Mouse (Mus musculus): ENCODE results near the gene Pla2g6. TPM values are rescaled to one million over a fixed set of nuclear protein-coding genes. Genes with fewer than 3 reads are reported as not detected.
A peak's percentile ranks its signal among the peaks of the same experiment; 100 is the strongest.

The Pla2g6 gene
- total and polyA plus RNA-seq, 2 experiments from 2014 or later = 7.1 to 20.3 TPM

GRCm38 (mm10) chr15:79329346-79329978, 1.3 kb upstream of the Pla2g6 start:
- no peak for TF ChIP-seq EP300 (IDR thresholded peaks at IDR 0.05; ENCODE audit: low read depth)
- TF ChIP-seq CTCF (IDR thresholded peaks at IDR 0.05; ENCODE audit: low read depth) = no peak; the same call in 1 of the 2 replicates
- 97% methylated on average over 6 of the region's 6 CpGs for WGBS
- no peaks in the 10 kb centered on the region for H3K27me3 ChIP-seq (ENCODE audit: control insufficient read depth, insufficient read depth, low read length)
- no peak overlapping the region for H3K9ac ChIP-seq (replicated peaks; ENCODE audit: low read depth, low read length)
- H3K4me2 ChIP-seq (ENCODE audit: low read depth, low read length) = no peak overlapping the region
- no peak overlapping the region for H3K4me3 ChIP-seq (ENCODE audit: low read depth, low read length)
- H3K9me3 ChIP-seq (replicated peaks; ENCODE audit: control insufficient read depth, low read length) = no peaks in the 10 kb centered on the region
- no peaks in the 10 kb centered on the region for H3K36me3 ChIP-seq (replicated peaks; ENCODE audit: control insufficient read depth, insufficient read depth, low read length)
- ATAC-seq (ENCODE audit: insufficient read depth, low read depth) (no peak), DNase-seq (ENCODE audit: low spot score) (no peak)
- peaks cover 30% of the 10 kb centered on the region for H3K4me1 ChIP-seq (ENCODE audit: control insufficient read depth, insufficient read depth)
- H3K27ac ChIP-seq (ENCODE audit: low read depth) = no peak overlapping the region

- H3K9ac ChIP-seq (replicated peaks; ENCODE audit: low read depth, low read length) = no peak overlapping the region
- WGBS = 84% methylated on average over 4 of the region's 4 CpGs
- ATAC-seq (ENCODE audit: insufficient read depth, low read depth) (no peak), DNase-seq (ENCODE audit: low spot score) (no peak)
- H3K27me3 ChIP-seq (ENCODE audit: control insufficient read depth, insufficient read depth, low read length) = no peaks in the 10 kb centered on the region
- H3K4me3 ChIP-seq (ENCODE audit: low read depth, low read length) = no peak overlapping the region
- no peaks in the 10 kb centered on the region for H3K9me3 ChIP-seq (replicated peaks; ENCODE audit: control insufficient read depth, low read length)
- peak overlapping the region; percentile 77; the same call in 1 of the 2 replicates for H3K4me2 ChIP-seq (ENCODE audit: low read depth, low read length)
- no peaks in the 10 kb centered on the region for H3K36me3 ChIP-seq (replicated peaks; ENCODE audit: control insufficient read depth, insufficient read depth, low read length)
- H3K27ac ChIP-seq (ENCODE audit: low read depth) = no peak overlapping the region
- H3K4me1 ChIP-seq (ENCODE audit: control insufficient read depth, insufficient read depth) = peaks cover 35% of the 10 kb centered on the region
- TF ChIP-seq EP300 (IDR thresholded peaks at IDR 0.05; ENCODE audit: low read depth) (no peak), CTCF (IDR thresholded peaks at IDR 0.05; ENCODE audit: low read depth) (no peak)
Observed at GRCm38 (mm10) chr15:79328939-79329275, 717 bp upstream of the Pla2g6 start.

- no peak for TF ChIP-seq CTCF (IDR thresholded peaks at IDR 0.05; ENCODE audit: low read depth)
- no peak for TF ChIP-seq EP300 (IDR thresholded peaks at IDR 0.05; ENCODE audit: low read depth)
- H3K27ac ChIP-seq (ENCODE audit: low read depth) = peak overlapping the region; percentile 85
- no peaks in the 10 kb centered on the region for H3K9me3 ChIP-seq (replicated peaks; ENCODE audit: control insufficient read depth, low read length)
- no peaks in the 10 kb centered on the region for H3K36me3 ChIP-seq (replicated peaks; ENCODE audit: control insufficient read depth, insufficient read depth, low read length)
- peaks cover 50% of the 10 kb centered on the region for H3K4me1 ChIP-seq (ENCODE audit: control insufficient read depth, insufficient read depth)
- H3K4me3 ChIP-seq (ENCODE audit: low read depth, low read length) = peak overlapping the region; percentile 52
- DNase-seq (ENCODE audit: low spot score) (peak; percentile 34), ATAC-seq (ENCODE audit: insufficient read depth, low read depth) (no peak)
- H3K27me3 ChIP-seq (ENCODE audit: control insufficient read depth, insufficient read depth, low read length) = no peaks in the 10 kb centered on the region
- WGBS = 21% methylated on average over 20 of the region's 20 CpGs
- peak overlapping the region; percentile 62 for H3K9ac ChIP-seq (replicated peaks; ENCODE audit: low read depth, low read length)
- peak overlapping the region; percentile 77 for H3K4me2 ChIP-seq (ENCODE audit: low read depth, low read length)
Observed at GRCm38 (mm10) chr15:79326971-79327961, 924 bp downstream of the Pla2g6 start.

GRCm38 (mm10) chr15:79326264-79326663, 1.9 kb downstream of the Pla2g6 start:
- Histone ChIP-seq H3K9me3 (replicated peaks; ENCODE audit: control insufficient read depth, low read length) (no peaks in the 10 kb centered on the region), H3K4me3 (ENCODE audit: low read depth, low read length) (no peak overlapping the region), H3K4me2 (ENCODE audit: low read depth, low read length) (no peak overlapping the region), H3K27ac (ENCODE audit: low read depth) (no peak overlapping the region), H3K9ac (replicated peaks; ENCODE audit: low read depth, low read length) (no peak overlapping the region), H3K27me3 (ENCODE audit: control insufficient read depth, insufficient read depth, low read length) (no peaks in the 10 kb centered on the region), H3K36me3 (replicated peaks; ENCODE audit: control insufficient read depth, insufficient read depth, low read length) (no peaks in the 10 kb centered on the region), H3K4me1 (ENCODE audit: control insufficient read depth, insufficient read depth) (peaks cover 56% of the 10 kb centered on the region)
- TF ChIP-seq EP300 (IDR thresholded peaks at IDR 0.05; ENCODE audit: low read depth) = no peak
- no peak for TF ChIP-seq CTCF (IDR thresholded peaks at IDR 0.05; ENCODE audit: low read depth)
- DNase-seq (ENCODE audit: low spot score) = no peak
- WGBS = 39% methylated on average over 4 of the region's 4 CpGs
- no peak for ATAC-seq (ENCODE audit: insufficient read depth, low read depth)

GRCm38 (mm10) chr15:79325742-79326141, 2.4 kb downstream of the Pla2g6 start:
- no peak overlapping the region for H3K4me3 ChIP-seq (ENCODE audit: low read depth, low read length)
- H3K36me3 ChIP-seq (replicated peaks; ENCODE audit: control insufficient read depth, insufficient read depth, low read length) = no peaks in the 10 kb centered on the region
- no peaks in the 10 kb centered on the region for H3K27me3 ChIP-seq (ENCODE audit: control insufficient read depth, insufficient read depth, low read length)
- H3K9ac ChIP-seq (replicated peaks; ENCODE audit: low read depth, low read length) = no peak overlapping the region
- H3K9me3 ChIP-seq (replicated peaks; ENCODE audit: control insufficient read depth, low read length) = no peaks in the 10 kb centered on the region
- DNase-seq (ENCODE audit: low spot score) = no peak
- TF ChIP-seq EP300 (IDR thresholded peaks at IDR 0.05; ENCODE audit: low read depth) (no peak), CTCF (IDR thresholded peaks at IDR 0.05; ENCODE audit: low read depth) (no peak)
- H3K4me2 ChIP-seq (ENCODE audit: low read depth, low read length) = no peak overlapping the region
- H3K4me1 ChIP-seq (ENCODE audit: control insufficient read depth, insufficient read depth) = peaks cover 56% of the 10 kb centered on the region
- no peak for ATAC-seq (ENCODE audit: insufficient read depth, low read depth)
- peak overlapping the region; percentile 86; the same call in 1 of the 2 replicates for H3K27ac ChIP-seq (ENCODE audit: low read depth)
- WGBS = 63% methylated on average over 3 of the region's 3 CpGs

Data from heart, postnatal 0 days (tissue).